Mouse (Mus musculus): ENCODE measurements around the gene C1qtnf9. TPM values are rescaled to one million over a fixed set of nuclear protein-coding genes. Genes with fewer than 3 reads are reported as not detected.

Gene C1qtnf9
- polyA plus RNA-seq, 1 experiment from 2014 or later, result 0.26 TPM

GRCm38 (mm10) chr14:60776521-60776920, 8.6 kb downstream of the C1qtnf9 start:
- DNase-seq (ENCODE audit: low spot score), result no peak
- Histone ChIP-seq H3K27ac (no peak overlapping the region), H3K9me3 (replicated peaks) (no peaks in the 10 kb centered on the region), H3K4me1 (no peaks in the 10 kb centered on the region; the same call in 1 of the 2 replicates), H3K4me3 (no peak overlapping the region), H3K27me3 (ENCODE audit: low read depth, poor library complexity, severe bottlenecking) (no peaks in the 10 kb centered on the region), H3K36me3 (no peaks in the 10 kb centered on the region)
- WGBS, result 83% methylated on average over 8 of the region's 8 CpGs

DNA sequence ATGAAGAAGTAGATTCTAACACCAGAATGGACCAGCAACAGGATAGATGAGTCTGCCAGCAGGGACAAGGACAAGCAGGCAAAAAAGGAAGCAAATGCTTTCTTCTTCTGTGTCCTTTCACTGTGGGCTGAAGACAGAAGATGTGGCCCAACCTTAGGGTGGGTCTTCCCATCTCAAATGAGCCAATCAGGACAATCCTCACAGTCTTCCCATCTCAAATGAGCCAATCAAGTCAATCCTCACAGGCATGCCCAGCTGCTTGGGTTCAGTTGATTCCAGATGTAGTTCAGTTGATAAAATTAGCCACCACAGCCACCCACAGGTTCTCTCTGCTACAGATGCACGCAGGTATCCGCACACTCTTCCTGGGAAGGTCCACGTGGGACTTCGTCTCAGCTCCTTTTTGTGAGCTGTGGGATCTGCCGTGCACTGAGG, 9.6 kb downstream of the C1qtnf9 start:
- H3K4me3 ChIP-seq, result no peak overlapping the region
- WGBS, result 88% methylated on average over 5 of the region's 5 CpGs
- no peak overlapping the region for H3K27ac ChIP-seq
- H3K36me3 ChIP-seq, result no peaks in the 10 kb centered on the region
- no peaks in the 10 kb centered on the region; the same call in 1 of the 2 replicates for H3K4me1 ChIP-seq
- no peak for DNase-seq (ENCODE audit: low spot score)
- H3K9me3 ChIP-seq (replicated peaks), result no peaks in the 10 kb centered on the region
- H3K27me3 ChIP-seq (ENCODE audit: low read depth, poor library complexity, severe bottlenecking), result no peaks in the 10 kb centered on the region

DNA sequence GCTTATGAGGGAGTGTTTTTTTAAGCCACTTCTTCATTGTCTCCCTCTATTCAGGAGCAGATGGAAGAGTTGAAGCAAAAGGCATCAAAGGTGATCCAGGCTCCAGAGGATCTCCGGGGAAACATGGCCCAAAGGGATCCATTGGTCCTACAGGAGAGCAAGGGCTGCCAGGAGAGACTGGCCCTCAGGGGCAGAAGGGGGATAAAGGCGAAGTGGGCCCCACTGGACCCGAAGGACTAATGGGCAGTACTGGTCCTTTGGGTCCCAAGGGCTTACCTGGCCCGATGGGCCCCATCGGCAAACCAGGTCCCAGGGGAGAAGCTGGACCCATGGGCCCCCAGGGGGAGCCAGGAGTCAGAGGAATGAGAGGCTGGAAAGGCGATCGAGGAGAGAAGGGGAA, 11.3 kb downstream of the C1qtnf9 start:
- H3K27ac ChIP-seq, result no peak overlapping the region
- H3K36me3 ChIP-seq, result no peaks in the 10 kb centered on the region
- no peaks in the 10 kb centered on the region for H3K9me3 ChIP-seq (replicated peaks)
- no peak overlapping the region for H3K4me3 ChIP-seq
- H3K27me3 ChIP-seq (ENCODE audit: low read depth, poor library complexity, severe bottlenecking), result peaks cover 7% of the 10 kb centered on the region; the same call in 1 of the 2 replicates
- WGBS, result 95% methylated on average over 7 of the region's 7 CpGs
- H3K4me1 ChIP-seq, result no peaks in the 10 kb centered on the region; the same call in 1 of the 2 replicates
- DNase-seq (ENCODE audit: low spot score), result no peak

- WGBS, result 45% methylated on average over 7 of the region's 7 CpGs
- Histone ChIP-seq H3K4me3 (no peak overlapping the region), H3K27ac (no peak overlapping the region), H3K9me3 (replicated peaks) (no peaks in the 10 kb centered on the region), H3K36me3 (peaks cover under 1% of the 10 kb centered on the region; the same call in 1 of the 2 replicates), H3K27me3 (ENCODE audit: low read depth, poor library complexity, severe bottlenecking) (peaks cover 7% of the 10 kb centered on the region; the same call in 1 of the 2 replicates), H3K4me1 (peaks cover 10% of the 10 kb centered on the region)
- DNase-seq (ENCODE audit: low spot score), result no peak
These were observed 14.3 kb downstream of the C1qtnf9 start for GRCm38 (mm10) chr14:60782121-60782656.

- Histone ChIP-seq H3K9me3 (replicated peaks) (no peaks in the 10 kb centered on the region), H3K27ac (no peak overlapping the region), H3K36me3 (peaks cover 10% of the 10 kb centered on the region), H3K4me3 (no peak overlapping the region), H3K4me1 (peaks cover 10% of the 10 kb centered on the region; the same call in 1 of the 2 replicates), H3K27me3 (ENCODE audit: low read depth, poor library complexity, severe bottlenecking) (peaks cover 7% of the 10 kb centered on the region; the same call in 1 of the 2 replicates)
- DNase-seq (ENCODE audit: low spot score), result no peak
- WGBS, result 53% methylated on average over 8 of the region's 8 CpGs
These were observed 15.3 kb downstream of the C1qtnf9 start for GRCm38 (mm10) chr14:60783196-60783595.

DNA sequence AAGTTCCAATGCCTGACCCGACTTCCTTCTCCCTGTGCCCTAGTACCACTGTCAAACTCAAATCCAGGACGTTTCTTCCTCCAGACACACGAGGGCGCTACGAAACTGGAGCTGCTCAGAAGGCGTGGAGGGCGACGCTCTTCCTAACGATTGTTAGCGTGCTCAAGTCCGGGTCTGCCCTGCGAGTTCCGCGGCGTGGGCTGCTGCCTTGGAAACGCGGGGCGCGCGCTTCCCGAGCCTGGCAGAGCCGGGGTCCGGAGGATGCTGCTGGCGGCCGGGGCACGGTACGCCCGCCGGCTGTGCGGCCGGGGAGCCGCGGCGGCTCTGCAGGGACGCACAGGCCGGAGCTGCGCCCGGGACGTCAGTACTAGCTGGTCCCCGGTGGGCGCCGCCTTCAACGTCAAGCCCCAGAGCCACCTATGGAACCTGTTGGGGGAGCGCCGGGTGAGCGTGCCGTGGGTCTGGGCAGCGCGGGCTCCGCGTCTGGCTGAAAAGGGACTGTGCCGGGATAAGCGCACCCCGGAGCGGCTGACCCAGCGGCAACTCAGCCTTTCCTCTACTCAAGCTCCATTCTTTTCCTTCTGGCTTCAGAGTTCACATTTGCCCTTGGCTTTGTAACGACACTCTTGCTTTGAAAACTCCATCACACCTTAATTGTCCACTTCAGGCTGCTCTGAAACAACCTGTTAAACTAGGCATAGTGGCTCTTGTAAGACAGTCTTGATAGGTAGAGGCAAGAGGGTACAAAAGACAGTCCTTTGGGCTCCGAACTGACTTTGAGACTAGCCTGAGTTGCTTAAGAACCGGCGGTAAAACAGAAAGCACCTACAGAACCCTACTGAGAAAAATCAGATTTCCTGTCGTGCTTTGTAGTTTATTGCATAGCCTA, 16.7 kb downstream of the C1qtnf9 start, which contains the start of gene Mipep:
TSS of gene Mipep (plus strand) at position 147 of the 889 bp plus-strand sequence.
- peak; percentile 91 for DNase-seq (ENCODE audit: low spot score)
- Histone ChIP-seq H3K27ac (peak within 1 kb of the TSS; percentile 89), H3K4me3 (peak within 1 kb of the TSS; percentile 87), H3K9me3 (replicated peaks) (no peaks in the 10 kb centered on the region), H3K4me1 (peaks cover 10% of the 10 kb centered on the region; the same call in 1 of the 2 replicates), H3K27me3 (ENCODE audit: low read depth, poor library complexity, severe bottlenecking) (peaks cover 7% of the 10 kb centered on the region; the same call in 1 of the 2 replicates), H3K36me3 (peaks cover 18% of the 10 kb centered on the region)
- 1% methylated on average over 61 of the region's 61 CpGs for WGBS

GRCm38 (mm10) chr14:60790103-60790502, 22.2 kb downstream of the C1qtnf9 start:
- no peaks in the 10 kb centered on the region for H3K27me3 ChIP-seq (ENCODE audit: low read depth, poor library complexity, severe bottlenecking)
- peak; percentile 61 for DNase-seq (ENCODE audit: low spot score)
- H3K9me3 ChIP-seq (replicated peaks), result no peaks in the 10 kb centered on the region
- no peak overlapping the region for H3K4me3 ChIP-seq
- 41% methylated on average over 3 of the region's 3 CpGs for WGBS
- peaks cover 41% of the 10 kb centered on the region for H3K36me3 ChIP-seq
- H3K4me1 ChIP-seq, result peaks cover 8% of the 10 kb centered on the region; the same call in 1 of the 2 replicates
- H3K27ac ChIP-seq, result no peak overlapping the region

DNA sequence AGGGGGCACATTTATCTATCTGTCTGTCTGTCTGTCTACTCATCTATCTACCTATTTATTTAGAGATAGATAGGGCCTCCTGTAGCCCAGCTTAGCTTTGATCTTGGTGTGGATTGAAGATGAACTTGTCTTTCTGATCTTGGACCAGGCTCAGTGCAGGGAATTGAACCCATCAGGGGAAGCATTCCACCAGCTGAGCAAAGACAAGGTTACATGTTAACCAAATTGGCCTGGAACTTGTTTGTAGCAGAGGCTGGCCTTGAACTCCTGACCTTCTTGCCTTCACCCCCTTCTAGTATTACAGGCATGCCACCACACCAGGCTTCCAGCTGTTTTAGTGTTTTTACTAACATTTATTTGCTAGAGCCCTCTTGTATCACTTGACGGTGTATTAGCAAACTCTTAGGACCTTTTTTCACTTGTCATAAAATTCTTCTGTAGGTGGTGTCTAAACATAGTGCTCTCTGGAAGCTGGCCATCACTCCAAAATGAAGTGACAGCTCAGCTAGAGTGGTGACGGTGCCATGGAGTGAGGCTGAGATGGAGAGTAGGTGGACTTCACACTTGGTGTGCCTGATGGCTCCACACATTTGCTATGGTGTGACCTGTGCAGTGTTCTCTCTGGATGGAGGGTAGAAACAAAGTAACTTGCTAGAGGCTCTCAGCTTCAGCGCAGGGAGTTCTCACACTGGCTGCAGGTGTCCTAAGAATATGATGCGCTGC, 28.8 kb downstream of the C1qtnf9 start:
- no peak for DNase-seq (ENCODE audit: low spot score)
- H3K4me1 ChIP-seq, result no peaks in the 10 kb centered on the region
- no peak overlapping the region for H3K4me3 ChIP-seq

GRCm38 (mm10) chr14:60797596-60797995, 29.7 kb downstream of the C1qtnf9 start:
- H3K27ac ChIP-seq, result no peak overlapping the region
- H3K9me3 ChIP-seq (replicated peaks), result no peaks in the 10 kb centered on the region
- DNase-seq (ENCODE audit: low spot score), result no peak
- no peak overlapping the region for H3K4me3 ChIP-seq
- no peaks in the 10 kb centered on the region for H3K27me3 ChIP-seq (ENCODE audit: low read depth, poor library complexity, severe bottlenecking)
- H3K4me1 ChIP-seq, result no peaks in the 10 kb centered on the region
- WGBS, result 93% methylated on average over 5 of the region's 5 CpGs
- peaks cover 51% of the 10 kb centered on the region for H3K36me3 ChIP-seq

More for the DNA sequence above, 28.8 kb downstream of the C1qtnf9 start:
- 89% methylated on average over 4 of the region's 4 CpGs for WGBS
- Histone ChIP-seq H3K27me3 (ENCODE audit: low read depth, poor library complexity, severe bottlenecking) (no peaks in the 10 kb centered on the region), H3K27ac (no peak overlapping the region), H3K9me3 (replicated peaks) (no peaks in the 10 kb centered on the region), H3K36me3 (peaks cover 51% of the 10 kb centered on the region)

DNA sequence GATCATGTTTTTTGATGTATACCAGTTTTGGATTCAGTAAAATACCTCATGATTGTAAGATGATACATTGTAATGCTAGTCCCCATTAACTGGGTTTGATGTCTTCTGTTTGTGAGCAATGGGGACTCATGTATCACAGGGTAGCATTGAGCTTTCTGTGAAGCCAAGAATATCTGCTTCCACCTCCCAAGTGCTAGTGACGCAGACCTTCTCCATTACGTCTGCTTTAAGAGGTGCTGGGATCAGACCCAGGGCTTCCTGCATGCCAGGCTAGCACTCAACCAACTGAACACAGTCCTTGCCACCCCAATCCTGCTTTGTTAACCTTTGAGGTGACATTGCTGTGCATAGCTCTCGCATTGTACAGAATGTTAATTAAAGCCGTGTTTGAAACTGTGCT, 30.8 kb downstream of the C1qtnf9 start:
- H3K4me3 ChIP-seq, result no peak overlapping the region
- H3K4me1 ChIP-seq, result no peaks in the 10 kb centered on the region
- H3K9me3 ChIP-seq (replicated peaks), result no peaks in the 10 kb centered on the region
- no peak overlapping the region for H3K27ac ChIP-seq
- H3K27me3 ChIP-seq (ENCODE audit: low read depth, poor library complexity, severe bottlenecking), result no peaks in the 10 kb centered on the region
- no peak for DNase-seq (ENCODE audit: low spot score)
- H3K36me3 ChIP-seq, result peaks cover 62% of the 10 kb centered on the region
- WGBS, result 83% methylated on average over 4 of the region's 4 CpGs

DNA sequence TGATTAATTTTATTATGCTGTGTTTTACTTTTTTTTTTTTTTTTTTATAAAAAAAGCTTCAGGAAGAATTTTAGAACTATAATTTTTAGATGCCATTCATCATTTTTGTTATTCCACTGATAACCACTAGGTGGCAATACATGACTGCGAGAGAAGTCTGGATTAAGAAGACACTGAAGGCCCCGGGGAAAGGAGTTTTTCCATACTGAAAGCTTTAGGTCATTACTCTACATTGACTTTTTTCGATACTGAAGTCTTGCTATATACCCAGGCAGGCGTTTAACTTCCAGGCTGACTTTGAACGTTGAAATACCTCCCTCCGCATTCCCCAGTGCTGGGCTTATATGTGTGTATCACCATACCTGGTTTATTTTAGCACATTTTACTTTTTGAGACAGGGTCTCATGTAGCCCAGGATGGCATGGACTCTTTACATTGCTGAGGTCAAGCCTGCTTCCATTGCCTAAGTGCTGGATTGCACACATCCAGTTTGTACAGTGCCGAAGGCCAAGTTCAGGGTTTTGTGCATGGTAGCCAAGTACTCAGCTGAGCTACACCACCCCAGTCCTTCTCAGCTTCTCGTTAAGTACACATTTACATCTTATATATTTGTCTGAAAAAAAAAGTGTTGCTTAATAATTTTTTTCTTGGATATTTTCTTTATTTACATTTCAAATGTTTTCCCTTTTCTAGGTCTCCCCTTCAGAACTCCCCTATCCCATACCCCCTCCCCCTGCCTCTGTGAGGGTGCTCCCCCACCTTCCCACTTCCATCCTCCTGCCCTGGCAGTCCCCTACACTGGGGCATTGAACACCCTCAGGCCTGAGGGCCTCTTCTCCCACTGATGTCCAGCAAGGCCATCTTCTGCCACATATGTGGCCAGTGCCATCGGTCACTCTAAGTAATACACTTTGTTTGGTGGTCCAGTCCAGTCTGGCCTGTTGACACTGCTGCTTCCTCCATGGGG, 32.1 kb downstream of the C1qtnf9 start:
- Histone ChIP-seq H3K9me3 (replicated peaks) (no peaks in the 10 kb centered on the region), H3K4me1 (no peaks in the 10 kb centered on the region), H3K36me3 (peaks cover 74% of the 10 kb centered on the region), H3K27me3 (ENCODE audit: low read depth, poor library complexity, severe bottlenecking) (no peaks in the 10 kb centered on the region), H3K4me3 (no peak overlapping the region), H3K27ac (no peak overlapping the region)
- 59% methylated on average over 9 of the region's 9 CpGs for whole genome bisulfite sequencing
- DNase-seq (ENCODE audit: low spot score), result no peak

GRCm38 (mm10) chr14:60802026-60802425, 34.1 kb downstream of the C1qtnf9 start:
- no peak overlapping the region for H3K27ac ChIP-seq
- no peak overlapping the region for H3K4me3 ChIP-seq
- whole genome bisulfite sequencing, result 94% methylated on average over 13 of the region's 13 CpGs
- H3K36me3 ChIP-seq, result peaks cover 65% of the 10 kb centered on the region
- no peaks in the 10 kb centered on the region for H3K27me3 ChIP-seq (ENCODE audit: low read depth, poor library complexity, severe bottlenecking)
- no peak for DNase-seq (ENCODE audit: low spot score)
- H3K4me1 ChIP-seq, result peaks cover 16% of the 10 kb centered on the region
- H3K9me3 ChIP-seq (replicated peaks), result no peaks in the 10 kb centered on the region

All from limb, embryonic 10.5 days (tissue).